Mouse (Mus musculus) B cell, adult 67 days (primary cell): ENCODE measurements around the gene March1. TPM values are rescaled to one million over a fixed set of nuclear protein-coding genes. Genes with fewer than 3 reads are reported as not detected.

Experiments used
- total RNA-seq, 2 experiments: library from RNA; stranded (reverse); gene quantifications; 4 replicates each; pipeline ENCODE4 v1.2.4; 2023

March1 gene
- 100 to 1,000 TPM; 184 to 195 TPM for total RNA-seq

GRCm38 (mm10) chr8:65617871-65618751 lies at the start of gene March1:
Gene March1, plus strand, starts transcription at chr8:65617900.

GRCm38 (mm10) chr8:66486084-66486763 lies 868.5 kb downstream of the March1 start, which contains the start of gene Tma16:
Gene Tma16, minus strand, starts transcription at chr8:66486530.

GRCm38 (mm10) chr8:66511537-66511936 lies 893.8 kb downstream of the March1 start, which contains the start of gene Tktl2:
Gene Tktl2, plus strand, starts transcription at chr8:66511756.

